Mouse (Mus musculus): ENCODE measurements around the gene Zfp27.

DNA sequence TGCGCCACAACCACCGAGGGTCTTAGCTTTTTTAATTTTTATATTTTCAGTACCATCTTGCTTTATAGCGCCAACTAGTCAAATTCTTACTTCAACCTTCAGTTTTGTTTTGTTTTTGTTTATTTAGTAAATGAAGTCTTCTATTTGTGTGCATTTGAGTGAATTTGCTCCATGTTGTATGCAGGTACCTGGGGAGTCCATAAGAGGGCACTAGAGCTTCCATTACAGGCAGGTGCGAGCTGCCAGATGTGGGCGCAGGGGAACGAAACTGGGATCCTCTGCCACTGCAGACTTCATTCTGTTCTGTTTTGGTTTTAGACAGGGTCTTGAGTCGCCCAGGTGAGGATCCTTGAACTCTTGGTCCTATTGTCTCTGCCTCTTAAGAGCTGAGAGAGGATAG, 44.7 kb downstream of the Zfp27 start:
- TF ChIP-seq HCFC1 (IDR thresholded peaks at IDR 0.05; ENCODE audit: low read depth, low read length) (no peak), CTCF (conservative IDR thresholded peaks at IDR 0.05 in 1 of 2, IDR thresholded peaks at IDR 0.05 in 1 of 2; ENCODE audit: low read depth in 2 of 2, low read length in 2 of 2) (peak in 1 of 2 experiments; percentile 46; a peak in 2 of 4 replicates), GABPA (IDR thresholded peaks at IDR 0.05; ENCODE audit: insufficient replicate concordance, low read depth, low read length) (no peak), POLR2A (IDR thresholded peaks at IDR 0.05; ENCODE audit: low read depth, low read length) (no peak), USF1 (IDR thresholded peaks at IDR 0.05; ENCODE audit: low read depth, low read length) (no peak), ZNF384 (IDR thresholded peaks at IDR 0.05; ENCODE audit: low read depth, low read length) (no peak), MAX (IDR thresholded peaks at IDR 0.05; ENCODE audit: low read length) (no peak), EP300 (IDR thresholded peaks at IDR 0.05; ENCODE audit: low read length) (no peak)
